Mouse (Mus musculus): ENCODE measurements around the gene Tent5a. TPM values are rescaled to one million over a fixed set of nuclear protein-coding genes. Genes with fewer than 3 reads are reported as not detected.

Gene Tent5a
- polyA plus RNA-seq, 1 experiment from 2014 or later = 5.3 TPM

GRCm38 (mm10) chr9:85331521-85331920 is 4.4 kb upstream of the Tent5a start:
- WGBS = 82% methylated on average over 2 of the region's 2 CpGs
- H3K36me3 ChIP-seq = no peaks in the 10 kb centered on the region
- no peak overlapping the region for H3K4me3 ChIP-seq
- DNase-seq (ENCODE audit: low spot score) = no peak
- 0 out of 2 replicates have a peak, but pooled peaks cover 5% of the 10 kb centered on the region for H3K27me3 ChIP-seq (ENCODE audit: insufficient read depth, poor library complexity, severe bottlenecking)
- H3K9me3 ChIP-seq = no peaks in the 10 kb centered on the region
- no peak overlapping the region for H3K27ac ChIP-seq
- no peaks in the 10 kb centered on the region for H3K4me1 ChIP-seq

DNA sequence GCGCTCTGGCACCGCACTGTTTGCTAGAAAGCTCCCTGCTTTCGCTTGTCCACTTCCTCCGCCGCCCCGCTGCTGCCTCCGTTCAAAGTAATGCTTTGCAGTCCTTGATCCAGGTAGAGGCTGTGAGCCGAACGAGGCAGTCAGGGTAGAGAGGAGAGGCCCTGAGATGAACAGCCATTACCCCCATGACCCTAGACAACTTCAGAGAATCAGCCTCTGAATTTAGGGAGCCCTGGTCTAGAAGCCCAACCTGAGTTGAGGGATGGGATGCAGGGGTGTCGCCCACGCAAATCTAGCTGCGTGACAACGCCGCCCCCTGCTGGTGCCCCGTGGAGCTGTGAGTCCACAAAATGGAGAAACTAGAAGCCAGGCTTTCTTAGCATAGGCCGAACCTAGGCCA is 1.1 kb upstream of the Tent5a start:
- peak; percentile 92 for DNase-seq (ENCODE audit: low spot score)
- H3K36me3 ChIP-seq = no peaks in the 10 kb centered on the region
- no peaks in the 10 kb centered on the region for H3K9me3 ChIP-seq
- H3K4me3 ChIP-seq = peak overlapping the region; percentile 85
- H3K27ac ChIP-seq = peak overlapping the region; percentile 90
- H3K4me1 ChIP-seq = 0 out of 2 replicates have a peak, but pooled peaks cover 5% of the 10 kb centered on the region
- H3K27me3 ChIP-seq (ENCODE audit: insufficient read depth, poor library complexity, severe bottlenecking) = 0 out of 2 replicates have a peak, but pooled peaks cover 12% of the 10 kb centered on the region
- 1% methylated on average over 16 of the region's 16 CpGs for WGBS

DNA sequence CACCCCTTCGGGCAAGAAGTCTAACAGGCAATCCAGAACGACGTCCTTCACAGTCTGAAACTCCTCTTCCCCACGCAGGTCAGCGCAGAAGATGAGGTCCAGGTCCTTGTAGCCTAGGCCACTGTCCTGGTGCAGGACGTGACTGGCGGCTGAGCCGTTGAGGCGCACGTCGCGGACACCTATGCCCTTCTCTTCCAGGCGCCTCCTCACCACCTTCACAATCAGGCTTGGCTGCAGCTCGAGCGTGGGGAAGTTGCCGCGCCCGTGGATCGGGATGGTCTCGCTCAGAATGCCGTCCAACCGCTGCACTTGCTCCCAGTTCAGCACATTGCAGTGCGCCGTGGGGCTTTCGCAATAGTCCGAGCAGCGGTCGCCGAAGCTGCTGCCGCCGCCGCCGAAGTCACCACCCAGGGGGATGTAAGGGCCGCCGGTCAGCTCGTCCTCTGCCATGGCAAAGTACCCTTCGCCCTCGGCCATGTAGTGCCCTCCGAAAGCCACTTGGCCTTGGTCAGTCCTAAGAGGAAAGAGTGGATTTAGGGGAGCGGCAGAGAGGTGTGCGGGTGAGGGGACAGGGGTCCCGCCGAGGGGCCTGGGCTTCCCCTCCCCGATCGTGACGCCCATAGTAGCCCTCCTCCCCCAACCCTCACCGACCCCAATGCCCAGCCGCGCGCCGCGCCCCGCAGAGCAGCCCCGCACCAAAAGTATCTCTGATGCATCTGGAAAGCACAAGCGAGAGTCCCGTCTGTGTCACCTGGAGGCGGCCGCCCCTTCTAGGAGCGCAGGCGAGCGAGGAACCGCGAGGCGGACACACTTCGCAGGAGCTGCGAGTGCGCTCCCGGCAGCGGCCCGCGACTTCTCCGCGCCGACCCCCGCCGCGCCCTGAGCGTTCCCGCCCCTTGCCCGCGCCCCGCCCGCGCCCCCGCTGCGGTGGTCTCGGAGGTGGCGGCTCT is 581 bp downstream of the Tent5a start:
- H3K27me3 ChIP-seq (ENCODE audit: insufficient read depth, poor library complexity, severe bottlenecking) = 0 out of 2 replicates have a peak, but pooled peaks cover 12% of the 10 kb centered on the region
- peaks cover 5% of the 10 kb centered on the region; the same call in 1 of the 2 replicates for H3K4me1 ChIP-seq
- no peaks in the 10 kb centered on the region for H3K9me3 ChIP-seq
- DNase-seq (ENCODE audit: low spot score) = peak; percentile 84
- peak overlapping the region; percentile 85 for H3K4me3 ChIP-seq
- H3K27ac ChIP-seq = peak overlapping the region; percentile 90
- WGBS = 1% methylated on average over 87 of the region's 88 CpGs
- H3K36me3 ChIP-seq = no peaks in the 10 kb centered on the region

DNA sequence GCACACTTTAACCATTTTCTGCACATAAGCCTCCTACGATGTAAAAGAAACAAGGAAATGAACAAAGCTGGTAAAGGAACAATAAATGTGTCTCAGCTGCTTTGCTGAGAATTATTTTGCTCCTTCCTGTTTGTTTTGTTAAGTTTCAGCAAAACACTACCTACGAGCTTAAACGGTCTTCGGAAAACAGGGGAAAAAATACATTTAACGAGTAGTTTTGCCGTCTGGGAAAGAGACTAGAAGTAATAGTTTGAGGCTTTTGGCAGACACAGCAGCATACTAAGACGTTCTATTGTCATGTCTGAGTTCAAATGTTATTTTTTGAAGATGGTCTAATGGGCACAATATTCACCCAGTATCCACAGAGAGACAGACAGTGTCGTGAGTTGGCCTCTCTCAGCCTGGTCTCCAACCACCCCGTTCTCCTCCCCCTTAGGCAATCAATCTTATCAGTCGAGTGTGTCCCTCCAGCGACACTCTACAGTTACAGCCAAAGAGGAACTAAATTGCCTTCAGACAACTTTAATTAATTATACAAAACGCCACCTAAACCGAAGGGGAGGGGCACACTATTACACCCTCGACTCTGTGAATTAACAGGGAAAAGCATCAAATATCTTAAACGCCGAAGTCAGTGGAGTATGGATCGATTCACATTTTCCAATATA is 1.8 kb downstream of the Tent5a start:
- Histone ChIP-seq H3K4me3 (peak overlapping the region; percentile 85), H3K9me3 (no peaks in the 10 kb centered on the region), H3K27me3 (ENCODE audit: insufficient read depth, poor library complexity, severe bottlenecking) (0 out of 2 replicates have a peak, but pooled peaks cover 12% of the 10 kb centered on the region), H3K36me3 (no peaks in the 10 kb centered on the region), H3K27ac (peak overlapping the region; percentile 90; the same call in 1 of the 2 replicates), H3K4me1 (peaks cover 5% of the 10 kb centered on the region; the same call in 1 of the 2 replicates)
- no peak for DNase-seq (ENCODE audit: low spot score)
- WGBS = 35% methylated on average over 17 of the region's 17 CpGs

DNA sequence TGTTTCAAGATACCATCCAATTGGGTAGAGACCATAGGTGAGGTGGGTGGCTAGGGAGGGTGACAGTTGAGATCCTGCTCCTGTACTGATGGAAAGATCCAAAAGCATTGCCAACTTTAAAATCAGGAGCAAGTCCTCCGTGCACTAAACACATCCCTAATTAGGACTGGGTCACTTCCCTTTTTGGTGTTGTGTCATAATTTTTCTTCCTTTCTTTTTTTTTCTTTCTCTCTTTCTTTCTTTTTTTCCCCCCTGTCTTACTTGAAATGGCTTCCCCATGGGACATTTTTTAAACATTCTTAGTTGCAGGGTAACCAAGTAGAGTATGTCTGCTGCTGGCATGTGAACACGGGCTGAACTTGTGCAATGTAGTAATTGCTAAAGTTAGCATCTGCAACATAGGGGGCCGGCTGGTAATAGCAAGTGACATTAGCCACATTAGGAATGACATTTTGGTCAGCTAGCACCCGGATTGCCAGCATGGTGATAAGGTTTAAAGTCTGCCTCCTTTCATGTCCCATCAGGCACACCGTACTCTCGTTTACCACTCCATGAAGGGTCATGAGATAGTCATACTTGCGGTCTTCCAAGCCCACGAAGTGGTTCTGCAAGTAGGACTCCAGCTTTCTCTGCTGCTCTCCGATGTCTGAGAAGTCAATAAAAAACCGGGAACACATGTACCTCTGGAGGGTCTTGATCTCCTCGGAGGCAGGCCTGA is 2.8 kb downstream of the Tent5a start:
- H3K9me3 ChIP-seq = no peaks in the 10 kb centered on the region
- H3K27ac ChIP-seq = 0 out of 2 replicates have a peak overlapping the region, but pooled peaks have one; percentile 25
- H3K27me3 ChIP-seq (ENCODE audit: insufficient read depth, poor library complexity, severe bottlenecking) = 0 out of 2 replicates have a peak, but pooled peaks cover 12% of the 10 kb centered on the region
- H3K4me1 ChIP-seq = peaks cover 5% of the 10 kb centered on the region; the same call in 1 of the 2 replicates
- peak overlapping the region; percentile 85 for H3K4me3 ChIP-seq
- H3K36me3 ChIP-seq = no peaks in the 10 kb centered on the region
- DNase-seq (ENCODE audit: low spot score) = peak; percentile 76
- 47% methylated on average over 11 of the region's 11 CpGs for WGBS

DNA sequence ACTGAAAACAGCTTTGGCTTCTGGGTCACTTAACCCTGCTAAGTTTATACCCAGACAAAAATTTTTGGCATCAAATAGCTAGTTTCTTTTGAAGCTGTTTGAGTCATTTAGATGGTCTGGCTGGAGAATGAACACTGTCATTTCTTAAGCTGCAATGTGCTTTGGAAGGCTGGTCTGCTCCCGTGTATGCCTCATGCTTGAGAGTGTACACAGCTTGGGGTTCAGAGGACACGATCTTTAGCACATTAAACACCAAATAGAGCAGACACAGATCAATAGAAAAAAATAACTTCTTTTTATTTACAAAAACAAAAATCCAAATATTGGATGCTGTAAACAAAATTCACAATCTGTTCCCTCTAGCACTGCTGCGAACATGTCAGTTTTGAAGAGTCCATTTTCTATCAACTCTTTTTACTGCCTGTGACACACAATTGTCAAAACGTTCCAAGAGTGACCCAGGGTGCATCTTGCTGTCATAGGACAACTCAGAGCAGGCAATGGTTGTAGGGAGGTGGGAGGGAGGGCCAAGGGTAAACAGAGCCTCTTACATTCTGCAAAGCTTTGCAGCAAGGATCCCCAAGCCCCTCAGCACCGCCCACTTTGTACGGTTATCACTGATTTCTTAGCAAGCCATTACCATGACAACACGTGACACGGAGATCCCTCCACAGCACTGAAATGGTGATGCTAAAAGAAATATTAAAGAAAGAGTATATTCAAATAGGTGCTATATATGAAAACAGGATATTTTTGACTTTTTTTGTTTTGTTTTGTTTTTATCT is 6.8 kb downstream of the Tent5a start:
- no peaks in the 10 kb centered on the region for H3K36me3 ChIP-seq
- no peaks in the 10 kb centered on the region for H3K27me3 ChIP-seq (ENCODE audit: insufficient read depth, poor library complexity, severe bottlenecking)
- H3K4me1 ChIP-seq = peaks cover 5% of the 10 kb centered on the region; the same call in 1 of the 2 replicates
- H3K9me3 ChIP-seq = no peaks in the 10 kb centered on the region
- H3K4me3 ChIP-seq = no peak overlapping the region
- 71% methylated on average over 8 of the region's 8 CpGs for WGBS
- no peak overlapping the region for H3K27ac ChIP-seq
- no peak for DNase-seq (ENCODE audit: low spot score)

GRCm38 (mm10) chr9:85316122-85316521 is 11.0 kb downstream of the Tent5a start:
- Histone ChIP-seq H3K4me3 (no peak overlapping the region), H3K4me1 (no peaks in the 10 kb centered on the region)
- WGBS = 39% methylated on average over 1 of the region's 1 CpGs

DNA sequence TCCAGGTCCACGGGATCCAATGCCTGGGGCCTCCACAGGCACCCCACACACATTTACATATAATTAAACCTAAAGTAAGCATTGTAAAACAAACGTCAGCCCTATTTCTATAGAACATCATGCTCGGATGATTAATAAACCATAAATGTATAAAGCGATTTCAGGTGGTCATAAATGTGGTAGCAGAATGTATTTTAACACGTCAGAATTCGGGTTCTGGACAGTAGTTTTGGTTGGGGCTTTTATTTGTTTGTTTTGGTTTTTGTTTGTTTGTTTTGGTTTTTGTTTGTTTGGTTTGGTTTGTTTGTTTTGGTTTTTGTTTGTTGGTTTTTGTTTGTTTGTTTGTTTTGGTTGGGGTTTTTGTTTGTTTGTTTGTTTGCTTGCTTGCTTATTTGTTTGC is 14.7 kb downstream of the Tent5a start, which contains the start of gene Gm11114:
Gene Gm11114, plus strand, starts transcription at position 301 of the 400 bp plus-strand sequence.
- no peak within 1 kb of the TSS for H3K4me3 ChIP-seq
- WGBS = 81% methylated on average over 6 of the region's 6 CpGs
- no peak within 1 kb of the TSS for H3K27ac ChIP-seq
- H3K9me3 ChIP-seq = no peaks in the 10 kb centered on the region
- H3K4me1 ChIP-seq = no peaks in the 10 kb centered on the region
- no peaks in the 10 kb centered on the region for H3K27me3 ChIP-seq (ENCODE audit: insufficient read depth, poor library complexity, severe bottlenecking)
- no peak for DNase-seq (ENCODE audit: low spot score)
- no peaks in the 10 kb centered on the region for H3K36me3 ChIP-seq

More at GRCm38 (mm10) chr9:85316122-85316521, 11.0 kb downstream of the Tent5a start:
- Histone ChIP-seq H3K36me3 (no peaks in the 10 kb centered on the region), H3K9me3 (no peaks in the 10 kb centered on the region), H3K27me3 (ENCODE audit: insufficient read depth, poor library complexity, severe bottlenecking) (no peaks in the 10 kb centered on the region), H3K27ac (no peak overlapping the region)
- DNase-seq (ENCODE audit: low spot score) = no peak

- DNase-seq (ENCODE audit: low spot score) = no peak
- Histone ChIP-seq H3K36me3 (no peaks in the 10 kb centered on the region), H3K9me3 (no peaks in the 10 kb centered on the region), H3K4me1 (no peaks in the 10 kb centered on the region), H3K27me3 (ENCODE audit: insufficient read depth, poor library complexity, severe bottlenecking) (no peaks in the 10 kb centered on the region), H3K27ac (no peak overlapping the region), H3K4me3 (no peak overlapping the region)
- 92% methylated on average over 3 of the region's 3 CpGs for WGBS
Measured at GRCm38 (mm10) chr9:85303378-85303777, 23.8 kb downstream of the Tent5a start.

GRCm38 (mm10) chr9:85302849-85303248 is 24.3 kb downstream of the Tent5a start:
- Histone ChIP-seq H3K9me3 (no peaks in the 10 kb centered on the region), H3K4me1 (no peaks in the 10 kb centered on the region), H3K27ac (no peak overlapping the region), H3K4me3 (no peak overlapping the region), H3K27me3 (ENCODE audit: insufficient read depth, poor library complexity, severe bottlenecking) (no peaks in the 10 kb centered on the region), H3K36me3 (no peaks in the 10 kb centered on the region)
- DNase-seq (ENCODE audit: low spot score) = no peak
- WGBS = 78% methylated on average over 4 of the region's 4 CpGs

DNA sequence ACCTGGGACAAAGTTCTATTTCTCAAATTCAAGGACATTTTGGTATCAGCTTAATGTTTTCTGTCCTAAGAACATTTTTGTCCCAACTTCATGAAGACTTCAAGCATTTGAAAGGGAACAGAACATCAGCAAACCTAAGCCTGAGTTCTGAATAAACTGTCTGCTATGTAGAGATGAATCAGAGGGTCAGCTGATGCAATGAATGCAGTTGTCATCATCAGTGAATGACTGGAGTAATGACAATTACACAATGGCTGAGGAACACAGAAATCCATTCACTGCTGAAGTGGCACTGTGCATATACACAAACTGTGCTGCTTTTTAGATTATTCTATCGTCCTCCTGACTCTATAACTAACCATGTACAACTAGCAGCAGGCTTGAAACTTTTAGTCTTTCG is 53.0 kb downstream of the Tent5a start:
- Histone ChIP-seq H3K36me3 (no peaks in the 10 kb centered on the region), H3K4me1 (no peaks in the 10 kb centered on the region), H3K27me3 (ENCODE audit: insufficient read depth, poor library complexity, severe bottlenecking) (no peaks in the 10 kb centered on the region), H3K9me3 (no peaks in the 10 kb centered on the region), H3K4me3 (no peak overlapping the region), H3K27ac (no peak overlapping the region)
- DNase-seq (ENCODE audit: low spot score) = no peak
- 83% methylated on average over 2 of the region's 2 CpGs for WGBS
